Mouse (Mus musculus) olfactory bulb, adult 2 months (tissue): ENCODE results near the gene Aip. TPM values are rescaled to one million over a fixed set of nuclear protein-coding genes. Genes with fewer than 3 reads are reported as not detected.

Source experiments
- H3K27ac ChIP-seq: fragments of 200-500 bp; 2 replicates; pipeline ENCODE4 v1.5.1; 2012; ENCODE audit warnings: low read depth, low read length; ENCODE audit not compliant: insufficient read depth
- H3K4me1 ChIP-seq: fragments of 200-500 bp; 2 replicates; pipeline ENCODE4 v1.6.1; 2012; ENCODE audit warnings: low read length; ENCODE audit not compliant: control insufficient read depth, insufficient read depth
- H3K4me3 ChIP-seq: fragments of 200-500 bp; 2 replicates; pipeline ENCODE4 v1.5.1; 2012; ENCODE audit warnings: mild to moderate bottlenecking, low read depth, low read length, moderate library complexity; ENCODE audit not compliant: insufficient read depth
- CTCF ChIP-seq: fragments of 200-500 bp; IDR thresholded peaks from 2 replicates; pipeline ENCODE4 v1.5.1; 2012; ENCODE audit warnings: low read depth, mild to moderate bottlenecking, low read length, moderate library complexity; ENCODE audit not compliant: insufficient read depth
- POLR2A ChIP-seq: fragments of 200-500 bp; IDR thresholded peaks from 2 replicates; pipeline ENCODE4 v1.6.1; 2012; ENCODE audit warnings: mild to moderate bottlenecking, low read depth, low read length, moderate library complexity; ENCODE audit not compliant: insufficient read depth
- WGBS: fragments of 180-500 bp; shearing (Covaris S2); methylation state at CpG from one replicate; pipeline ENCODE4 v1.1.7; 2018; 5-methylcytosine and 5-hydroxymethylcytosine counted together
- polyA plus RNA-seq: library from polyadenylated mRNA; stranded (reverse); fragments of >200 nt; gene quantifications from 2 replicates; pipeline ENCODE4 v1.2.4, GENCODE M21; 2012; ENCODE audit warnings: low replicate concordance; ENCODE audit not compliant: missing spikeins, insufficient read depth, insufficient read length

The Aip gene
- polyA plus RNA-seq, 1 experiment, result not detected

GRCm38 (mm10) chr19:4112063-4112960 is 13.3 kb downstream of the Aip start:
- Histone ChIP-seq H3K4me1 (peaks cover 16% of the 10 kb centered on the region), H3K27ac (peak overlapping the region; percentile 25), H3K4me3 (no peak overlapping the region)
- no peak for TF ChIP-seq POLR2A
- no peak for TF ChIP-seq CTCF
- WGBS, result 93% methylated on average over 26 of the region's 26 CpGs

DNA sequence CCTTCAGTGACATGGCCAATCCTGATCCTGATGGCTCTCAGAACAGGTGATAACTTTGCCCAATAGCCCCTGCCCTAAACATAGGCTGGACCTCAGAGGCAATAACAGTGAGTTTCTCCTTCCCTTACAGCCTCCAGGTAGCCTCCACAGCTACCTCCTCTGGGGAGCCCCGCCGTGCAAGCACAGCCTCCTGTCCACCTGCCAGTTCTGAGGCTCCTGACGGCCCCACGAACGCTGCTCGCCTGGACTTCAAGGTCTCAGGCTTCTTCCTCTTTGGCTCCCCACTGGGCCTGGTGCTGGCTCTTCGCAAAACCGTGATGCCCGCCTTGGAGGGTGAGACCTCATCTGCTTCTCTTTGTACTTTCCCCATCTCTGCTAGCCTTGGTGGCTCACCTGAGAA is 17.1 kb downstream of the Aip start:
- no peak for TF ChIP-seq POLR2A
- TF ChIP-seq CTCF, result no peak
- Histone ChIP-seq H3K27ac (no peak overlapping the region), H3K4me3 (no peak overlapping the region), H3K4me1 (peaks cover 11% of the 10 kb centered on the region)
- 89% methylated on average over 9 of the region's 9 CpGs for WGBS

DNA sequence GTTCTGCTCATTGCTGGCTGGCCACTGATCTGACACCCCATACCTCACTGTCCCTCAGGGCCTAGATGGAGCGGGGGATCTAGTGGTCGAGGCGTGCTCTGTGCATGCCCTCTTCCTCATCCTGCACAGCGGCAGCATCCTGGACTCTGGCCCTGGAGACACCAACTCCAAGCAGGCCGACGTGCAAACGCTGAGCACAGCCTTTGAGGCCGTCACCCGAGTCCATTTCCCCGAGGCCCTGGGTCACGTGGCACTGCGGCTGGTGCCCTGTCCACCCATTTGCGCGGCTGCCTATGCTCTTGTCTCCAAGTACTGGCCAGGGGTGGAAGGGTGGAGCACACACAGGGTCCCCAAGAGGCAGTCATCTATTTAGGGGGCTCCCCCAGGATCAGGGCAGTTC is 19.0 kb downstream of the Aip start:
- Histone ChIP-seq H3K27ac (no peak overlapping the region), H3K4me3 (no peak overlapping the region), H3K4me1 (peaks cover 14% of the 10 kb centered on the region)
- 91% methylated on average over 14 of the region's 14 CpGs for WGBS
- TF ChIP-seq CTCF (no peak), POLR2A (no peak)

DNA sequence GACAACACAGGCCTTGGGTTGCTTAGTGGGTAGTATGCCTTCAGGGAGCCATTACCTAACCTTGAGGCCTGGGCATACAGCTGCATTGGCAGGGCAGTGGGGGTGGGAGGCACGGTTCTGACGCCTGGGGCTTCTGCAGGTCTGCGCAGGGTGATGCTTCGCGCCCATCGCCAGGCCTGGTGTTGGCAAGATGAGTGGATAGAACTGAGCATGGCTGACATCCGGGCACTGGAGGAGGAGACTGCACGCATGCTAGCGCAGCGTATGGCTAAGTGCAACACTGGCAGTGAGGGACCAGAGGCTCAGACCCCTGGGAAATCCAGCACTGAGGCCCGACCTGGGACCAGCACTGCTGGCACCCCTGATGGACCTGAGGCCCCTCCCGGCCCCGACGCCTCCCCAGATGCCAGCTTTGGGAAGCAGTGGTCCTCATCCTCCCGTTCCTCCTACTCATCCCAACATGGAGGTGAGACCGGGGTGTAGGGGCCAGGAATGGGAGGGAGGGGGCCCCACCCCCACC is 20.9 kb downstream of the Aip start:
- no peak overlapping the region for H3K27ac ChIP-seq
- H3K4me3 ChIP-seq, result no peak overlapping the region
- 93% methylated on average over 16 of the region's 16 CpGs for WGBS
- H3K4me1 ChIP-seq, result peaks cover 22% of the 10 kb centered on the region
- TF ChIP-seq POLR2A (no peak), CTCF (no peak)

GRCm38 (mm10) chr19:4103792-4104191 is 21.9 kb downstream of the Aip start:
- H3K4me1 ChIP-seq, result peaks cover 31% of the 10 kb centered on the region
- TF ChIP-seq CTCF (no peak), POLR2A (no peak)
- no peak overlapping the region for H3K4me3 ChIP-seq
- WGBS, result 78% methylated on average over 3 of the region's 3 CpGs
- no peak overlapping the region for H3K27ac ChIP-seq

DNA sequence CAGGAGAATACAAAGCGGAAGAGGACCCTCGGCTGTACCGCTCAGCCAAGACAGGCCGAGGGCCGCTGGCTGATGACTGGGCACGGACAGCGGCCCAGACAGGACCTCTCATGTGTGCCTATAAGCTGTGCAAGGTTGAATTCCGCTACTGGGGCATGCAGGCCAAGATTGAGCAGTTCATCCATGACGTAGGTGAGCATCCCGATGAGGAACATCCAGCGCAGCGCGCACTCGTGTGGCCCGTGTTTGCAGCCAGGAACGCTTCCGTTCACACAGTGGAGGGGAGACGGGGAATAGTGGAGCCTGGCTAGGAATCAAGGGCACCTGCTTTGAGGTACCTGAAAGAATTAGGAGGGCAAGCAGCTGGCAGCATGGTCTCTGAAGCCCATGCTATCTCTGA is 22.4 kb downstream of the Aip start:
- 97% methylated on average over 18 of the region's 18 CpGs for WGBS
- no peak overlapping the region for H3K4me3 ChIP-seq
- TF ChIP-seq POLR2A (no peak), CTCF (no peak)
- no peak overlapping the region for H3K27ac ChIP-seq
- peaks cover 36% of the 10 kb centered on the region for H3K4me1 ChIP-seq

DNA sequence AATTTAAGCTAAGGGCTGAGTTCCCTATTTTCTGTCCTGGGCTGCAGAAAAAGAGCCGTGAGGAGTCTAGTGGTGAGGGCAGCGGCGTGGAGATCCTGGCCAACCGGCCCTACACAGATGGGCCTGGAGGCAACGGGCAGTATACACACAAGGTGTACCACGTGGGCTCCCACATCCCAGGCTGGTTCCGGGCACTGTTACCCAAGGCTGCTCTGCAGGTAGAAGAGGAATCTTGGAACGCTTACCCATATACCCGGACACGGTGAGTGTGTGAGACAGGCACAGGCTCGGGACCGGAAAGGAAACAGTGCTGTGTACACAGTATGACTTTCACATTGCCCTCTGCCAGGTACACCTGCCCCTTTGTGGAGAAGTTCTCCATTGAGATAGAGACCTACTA is 23.0 kb downstream of the Aip start:
- 95% methylated on average over 12 of the region's 12 CpGs for WGBS
- TF ChIP-seq CTCF (no peak), POLR2A (no peak)
- no peak overlapping the region for H3K27ac ChIP-seq
- H3K4me3 ChIP-seq, result no peak overlapping the region
- peaks cover 41% of the 10 kb centered on the region for H3K4me1 ChIP-seq

DNA sequence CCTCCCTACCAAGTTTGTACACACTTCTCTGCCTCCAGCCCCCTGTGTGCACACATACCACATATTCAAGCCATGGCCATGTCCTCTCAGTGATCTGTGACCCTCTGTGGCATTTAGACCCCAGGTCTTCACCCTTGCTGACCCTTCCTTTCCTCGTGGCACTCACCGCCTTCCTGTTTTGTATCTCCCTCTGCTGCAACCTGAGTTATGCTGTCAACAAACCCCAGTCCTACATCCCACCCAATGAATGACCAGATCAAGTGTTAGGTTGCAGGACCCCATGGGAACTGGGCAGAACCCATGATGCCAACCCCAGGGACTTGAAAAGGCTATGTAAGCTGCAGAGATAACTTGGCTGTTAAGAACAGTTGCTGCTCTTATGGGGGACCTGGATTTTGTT is 23.6 kb downstream of the Aip start:
- TF ChIP-seq POLR2A (no peak), CTCF (no peak)
- WGBS, result 88% methylated on average over 2 of the region's 2 CpGs
- Histone ChIP-seq H3K4me3 (peak overlapping the region; percentile 73; the same call in 1 of the 2 replicates), H3K27ac (no peak overlapping the region), H3K4me1 (peaks cover 44% of the 10 kb centered on the region)

DNA sequence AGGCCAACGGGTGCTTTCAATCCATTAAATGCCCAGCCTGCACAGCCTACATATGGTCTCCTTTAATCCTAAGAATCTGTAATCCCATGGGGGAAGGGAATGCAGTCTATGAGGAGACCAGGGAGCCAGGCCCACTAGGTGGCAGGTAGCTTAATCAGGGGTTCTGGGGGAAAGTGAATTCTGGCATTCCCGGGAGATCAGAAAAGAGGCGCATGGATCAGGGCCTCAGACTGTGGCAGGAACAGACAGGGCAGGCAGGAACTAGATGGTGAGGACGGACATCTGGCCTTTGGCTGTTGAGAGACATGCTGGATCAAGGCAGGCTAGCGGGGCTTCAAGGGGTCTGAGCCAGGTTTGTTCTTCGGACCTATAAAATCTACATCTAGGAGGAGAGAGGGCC is 24.2 kb downstream of the Aip start:
- no peak for TF ChIP-seq POLR2A
- TF ChIP-seq CTCF, result no peak
- 55% methylated on average over 6 of the region's 6 CpGs for WGBS

More for the DNA sequence above, 24.2 kb downstream of the Aip start:
- H3K4me3 ChIP-seq, result peak overlapping the region; percentile 73
- no peak overlapping the region for H3K27ac ChIP-seq
- peaks cover 45% of the 10 kb centered on the region for H3K4me1 ChIP-seq
